Mouse (Mus musculus): ENCODE data around the gene Tmem128.

Gene Tmem128

GRCm38 (mm10) chr5:38277936-38278600 is 18.1 kb downstream of the Tmem128 start:
- DNase-seq (ENCODE audit: low read depth, low spot score) = no peak

DNA sequence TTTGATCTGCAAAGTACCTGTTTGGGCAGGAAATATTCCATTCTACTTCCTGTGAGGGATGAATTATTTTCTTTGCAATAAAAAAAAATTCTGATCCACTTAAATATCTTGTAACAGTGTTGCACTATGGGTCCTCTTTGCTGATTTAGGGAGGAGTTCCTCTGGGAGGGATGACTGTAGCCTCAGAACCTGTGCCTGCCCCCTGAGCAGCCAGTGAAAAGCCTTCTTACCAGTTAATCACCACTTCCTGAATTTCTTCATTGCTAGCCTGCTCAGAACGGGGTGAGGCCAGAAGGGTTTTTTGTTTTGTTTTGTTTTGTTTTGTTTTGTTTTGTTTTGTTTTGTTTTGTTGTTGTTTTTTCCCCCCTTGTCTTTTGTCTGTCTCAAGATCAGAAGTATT is 20.1 kb downstream of the Tmem128 start:
- no peak for DNase-seq (ENCODE audit: low read depth, low spot score)

DNA sequence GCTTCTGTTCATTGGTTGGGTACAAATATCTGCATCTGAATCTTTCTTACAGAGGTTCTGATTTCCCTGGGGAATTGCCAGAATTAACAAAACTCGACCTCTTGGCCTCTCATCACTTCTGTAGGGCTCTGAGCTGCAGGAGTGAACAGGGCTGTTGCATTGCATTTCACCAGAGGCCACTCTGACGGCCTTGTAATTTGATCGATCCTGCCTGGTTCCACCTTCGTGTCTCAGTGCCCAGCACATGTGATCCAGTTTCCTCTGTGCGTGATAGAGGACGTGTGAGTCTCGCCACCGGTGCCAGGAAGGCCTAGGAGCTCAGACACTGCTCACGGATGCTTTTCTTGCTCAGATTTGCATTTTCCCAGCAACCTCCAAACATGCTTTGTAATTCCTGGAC is 25.7 kb downstream of the Tmem128 start:
- DNase-seq (ENCODE audit: low read depth, low spot score) = no peak

- DNase-seq (ENCODE audit: low read depth, low spot score) = no peak
Observed at GRCm38 (mm10) chr5:38288476-38288875, 28.5 kb downstream of the Tmem128 start.

DNA sequence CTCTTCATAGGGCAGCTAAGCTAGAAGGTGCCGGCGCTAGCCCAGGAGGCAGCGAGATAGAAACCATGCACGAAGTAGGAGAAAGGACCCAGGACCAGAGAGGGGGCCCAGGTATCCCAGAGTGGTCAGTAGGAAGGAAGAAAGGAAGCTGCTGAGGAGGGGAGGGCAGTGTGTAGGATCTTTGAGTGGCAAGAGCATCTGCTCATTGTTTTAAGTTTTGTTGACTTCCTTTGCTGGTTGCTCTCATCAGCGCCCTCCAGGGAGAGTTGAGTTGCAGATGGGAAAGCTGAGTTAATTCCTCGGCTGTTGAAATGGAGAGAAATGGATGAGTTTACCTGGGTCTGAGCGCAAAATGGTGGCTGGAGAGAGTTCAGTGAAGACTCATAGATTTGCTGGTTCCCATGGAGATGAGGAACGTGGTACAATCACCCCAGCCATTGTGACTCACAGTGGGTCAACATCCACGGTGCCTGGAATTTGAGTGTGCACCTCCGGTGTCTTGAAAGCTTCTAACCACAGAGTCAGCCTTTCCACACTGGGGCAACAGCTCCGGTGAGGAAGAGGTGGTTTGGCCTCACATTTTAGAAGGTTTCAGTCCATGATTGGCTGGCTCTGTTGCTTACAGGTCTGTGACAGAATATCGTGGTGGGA is 41.9 kb downstream of the Tmem128 start:
- DNase-seq (ENCODE audit: low read depth, low spot score) = no peak

DNA sequence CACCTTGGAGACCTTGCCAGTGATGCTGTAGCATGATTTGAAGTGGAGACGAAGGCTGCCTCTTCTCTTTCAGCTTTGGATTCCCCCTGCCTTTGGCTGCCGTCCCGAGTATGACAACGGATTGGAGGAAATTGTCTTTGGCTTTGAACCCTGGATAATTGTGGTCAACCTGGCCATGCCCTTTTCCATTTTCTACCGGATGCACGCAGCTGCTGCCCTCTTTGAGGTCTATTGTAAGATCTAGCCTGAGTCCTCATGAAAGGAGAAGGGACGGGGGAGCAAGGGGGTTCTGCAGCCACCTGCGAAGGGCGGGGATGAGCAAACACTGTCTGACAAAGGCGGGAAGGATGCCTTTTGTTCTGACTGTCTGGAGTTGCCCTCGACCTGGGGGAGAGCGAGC is 42.7 kb downstream of the Tmem128 start:
- no peak for DNase-seq (ENCODE audit: low read depth, low spot score)

DNA sequence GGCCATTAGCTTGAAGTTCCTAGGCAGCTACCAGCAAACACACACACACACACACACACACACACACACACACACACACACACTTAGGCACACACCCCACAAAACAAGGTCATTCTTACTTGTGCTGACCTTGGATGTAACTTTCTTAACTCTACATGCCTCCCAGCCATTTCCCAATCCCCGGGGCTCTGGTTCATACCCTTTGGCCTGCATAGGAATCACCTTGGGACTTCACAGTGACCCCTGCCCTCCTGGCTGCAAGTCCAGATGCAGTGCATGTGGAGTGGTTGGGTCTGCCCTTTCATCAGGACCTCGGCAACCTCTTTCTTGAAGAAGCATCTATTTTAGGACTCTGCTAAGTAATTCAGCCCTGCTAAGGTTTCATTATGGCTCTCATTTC is 45.3 kb downstream of the Tmem128 start:
- no peak for DNase-seq (ENCODE audit: low read depth, low spot score)

- peak; percentile 53 for DNase-seq (ENCODE audit: low read depth, low spot score)
Observed at GRCm38 (mm10) chr5:38307255-38308101, 47.5 kb downstream of the Tmem128 start.

- DNase-seq (ENCODE audit: low read depth, low spot score) = no peak
Observed at GRCm38 (mm10) chr5:38308873-38309272, 48.9 kb downstream of the Tmem128 start.

DNA sequence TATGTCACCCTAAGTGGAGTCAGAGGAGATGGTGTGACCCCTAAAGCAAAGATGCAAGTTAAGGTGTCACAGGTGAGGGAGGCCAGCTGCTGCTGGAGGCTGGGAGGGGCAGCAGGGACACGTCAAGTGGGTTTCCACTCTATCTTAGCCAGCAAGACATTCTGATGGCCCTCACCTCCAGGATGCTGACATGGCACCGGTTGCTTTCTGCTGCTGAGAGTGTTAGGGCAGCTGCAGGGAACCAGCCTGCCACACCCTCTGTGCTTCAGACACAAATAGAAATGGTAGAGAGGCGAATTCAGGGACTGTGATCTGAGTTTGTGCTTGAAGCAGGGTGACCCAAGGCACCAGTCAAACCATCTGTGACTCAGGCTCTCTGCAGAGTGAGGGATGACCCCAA is 49.8 kb downstream of the Tmem128 start:
- DNase-seq (ENCODE audit: low read depth, low spot score) = no peak

Data from retina, adult 2 months (tissue).